Mouse (Mus musculus) heart, postnatal 4 days (tissue): Measurements from ENCODE around the gene Ndst2. TPM values are rescaled to one million over a fixed set of nuclear protein-coding genes. Genes with fewer than 3 reads are reported as not detected.
"Not testable (repeated sequence)": the region's sequence is repeated elsewhere in the genome, so short reads cannot be mapped to it uniquely, and the experiment has no call there.

Experiments
- DNase-seq: peaks from one replicate; pipeline ENCODE4 v3.0.0; 2021
- total RNA-seq, 2 experiments: library from RNA; stranded (reverse); gene quantifications; 2 replicates each; pipeline ENCODE4 v1.2.3; 2021

The Ndst2 gene
- total RNA-seq, 2 experiments from 2014 or later, result 18.2 to 18.3 TPM

GRCm38 (mm10) chr14:20737306-20737705 is 2.9 kb upstream of the Ndst2 start:
- peak; percentile 80 for DNase-seq

GRCm38 (mm10) chr14:20735892-20736390 is 1.6 kb upstream of the Ndst2 start:
- no peak for DNase-seq

GRCm38 (mm10) chr14:20735052-20735451 is 690 bp upstream of the Ndst2 start:
- DNase-seq, result no peak

- DNase-seq, result no peak
Measured at GRCm38 (mm10) chr14:20733041-20733951, 1.1 kb downstream of the Ndst2 start.

- DNase-seq, result no peak
Measured at GRCm38 (mm10) chr14:20730853-20731602, 3.3 kb downstream of the Ndst2 start.

- no peak for DNase-seq
Measured at GRCm38 (mm10) chr14:20729871-20730270, 4.5 kb downstream of the Ndst2 start.

- DNase-seq, result no peak
Measured at GRCm38 (mm10) chr14:20725660-20726339, 8.6 kb downstream of the Ndst2 start.

- peak; percentile 79 for DNase-seq
Measured at GRCm38 (mm10) chr14:20724043-20724442, 10.3 kb downstream of the Ndst2 start.

GRCm38 (mm10) chr14:20723006-20723405 is 11.4 kb downstream of the Ndst2 start:
- no peak for DNase-seq

GRCm38 (mm10) chr14:20721371-20721770 is 13.0 kb downstream of the Ndst2 start:
- DNase-seq, result peak; percentile 6

- DNase-seq, result no peak
Measured at GRCm38 (mm10) chr14:20719767-20720166, 14.6 kb downstream of the Ndst2 start.

GRCm38 (mm10) chr14:20718443-20718842 is 15.9 kb downstream of the Ndst2 start:
- DNase-seq, result no peak

GRCm38 (mm10) chr14:20713832-20714231 is 20.5 kb downstream of the Ndst2 start:
- peak; percentile 60 for DNase-seq

- DNase-seq, result no peak
Measured at GRCm38 (mm10) chr14:20708239-20708638, 26.1 kb downstream of the Ndst2 start.

GRCm38 (mm10) chr14:20707201-20708190 is 26.9 kb downstream of the Ndst2 start, which contains the start of gene Zswim8:
Zswim8 (plus strand) TSS chr14:20707552.
- DNase-seq, result peak; percentile 90

GRCm38 (mm10) chr14:20703461-20703860 is 30.9 kb downstream of the Ndst2 start:
- not testable (repeated sequence) for DNase-seq

- peak; percentile 95 for DNase-seq
Measured at GRCm38 (mm10) chr14:20702741-20703381, 31.5 kb downstream of the Ndst2 start, which contains the start of gene Chchd1. Chchd1 (plus strand) TSS chr14:20703006.

GRCm38 (mm10) chr14:20702096-20702740 is 32.1 kb downstream of the Ndst2 start:
- DNase-seq, result no peak

- no peak for DNase-seq
Measured at GRCm38 (mm10) chr14:20701554-20701953, 32.8 kb downstream of the Ndst2 start.

GRCm38 (mm10) chr14:20700362-20700761 is 34.0 kb downstream of the Ndst2 start:
- no peak for DNase-seq
